Mouse (Mus musculus): Measurements from ENCODE around the gene Epb41l3. TPM values are rescaled to one million over a fixed set of nuclear protein-coding genes. Genes with fewer than 3 reads are reported as not detected.

Epb41l3 gene
- polyA plus RNA-seq, 1 experiment from 2014 or later, result 28.7 TPM

GRCm38 (mm10) chr17:69207562-69208312 lies 132.3 kb downstream of the Epb41l3 start:
- Histone ChIP-seq H3K36me3 (ENCODE audit: control insufficient read depth, insufficient read depth, low read length) (no peaks in the 10 kb centered on the region), H3K9ac (ENCODE audit: low read depth, low read length) (no peak overlapping the region), H3K4me2 (no peak overlapping the region), H3K4me3 (ENCODE audit: low read depth, low read length) (no peak overlapping the region), H3K9me3 (ENCODE audit: control insufficient read depth, low read length) (no peaks in the 10 kb centered on the region), H3K4me1 (replicated peaks; ENCODE audit: control insufficient read depth, insufficient read depth, low read length) (no peaks in the 10 kb centered on the region), H3K27me3 (replicated peaks; ENCODE audit: control insufficient read depth, insufficient read depth, low read length) (no peaks in the 10 kb centered on the region), H3K27ac (ENCODE audit: low read depth, low read length) (no peak overlapping the region)
- WGBS, result 72% methylated on average over 15 of the region's 15 CpGs
- DNase-seq (ENCODE audit: low spot score) (no peak), ATAC-seq (replicated peaks; ENCODE audit: low FRiP score) (no peak)

- H3K36me3 ChIP-seq (ENCODE audit: control insufficient read depth, insufficient read depth, low read length), result no peaks in the 10 kb centered on the region; the same call in 1 of the 2 replicates
- H3K4me1 ChIP-seq (replicated peaks; ENCODE audit: control insufficient read depth, insufficient read depth, low read length), result no peaks in the 10 kb centered on the region
- ATAC-seq (replicated peaks; ENCODE audit: low FRiP score), result no peak
- H3K9me3 ChIP-seq (ENCODE audit: control insufficient read depth, low read length), result no peaks in the 10 kb centered on the region
- no peak overlapping the region for H3K27ac ChIP-seq (ENCODE audit: low read depth, low read length)
- H3K4me2 ChIP-seq, result no peak overlapping the region
- no peaks in the 10 kb centered on the region for H3K27me3 ChIP-seq (replicated peaks; ENCODE audit: control insufficient read depth, insufficient read depth, low read length)
- no peak for DNase-seq (ENCODE audit: low spot score)
- no peak overlapping the region for H3K9ac ChIP-seq (ENCODE audit: low read depth, low read length)
- H3K4me3 ChIP-seq (ENCODE audit: low read depth, low read length), result no peak overlapping the region
Observed at GRCm38 (mm10) chr17:69211065-69211464, 135.6 kb downstream of the Epb41l3 start.

- H3K4me3 ChIP-seq (ENCODE audit: low read depth, low read length), result no peak overlapping the region
- H3K4me2 ChIP-seq, result no peak overlapping the region
- no peaks in the 10 kb centered on the region for H3K4me1 ChIP-seq (replicated peaks; ENCODE audit: control insufficient read depth, insufficient read depth, low read length)
- no peaks in the 10 kb centered on the region for H3K9me3 ChIP-seq (ENCODE audit: control insufficient read depth, low read length)
- no peak overlapping the region for H3K27ac ChIP-seq (ENCODE audit: low read depth, low read length)
- no peaks in the 10 kb centered on the region; the same call in 1 of the 2 replicates for H3K36me3 ChIP-seq (ENCODE audit: control insufficient read depth, insufficient read depth, low read length)
- ATAC-seq (replicated peaks; ENCODE audit: low FRiP score) (no peak), DNase-seq (ENCODE audit: low spot score) (no peak)
- H3K27me3 ChIP-seq (replicated peaks; ENCODE audit: control insufficient read depth, insufficient read depth, low read length), result no peaks in the 10 kb centered on the region
- no peak overlapping the region for H3K9ac ChIP-seq (ENCODE audit: low read depth, low read length)
- WGBS, result 88% methylated on average over 3 of the region's 3 CpGs
Observed at GRCm38 (mm10) chr17:69216120-69216519, 140.6 kb downstream of the Epb41l3 start.

GRCm38 (mm10) chr17:69220849-69221248 lies 145.4 kb downstream of the Epb41l3 start:
- Histone ChIP-seq H3K4me3 (ENCODE audit: low read depth, low read length) (no peak overlapping the region), H3K27me3 (replicated peaks; ENCODE audit: control insufficient read depth, insufficient read depth, low read length) (no peaks in the 10 kb centered on the region), H3K4me1 (replicated peaks; ENCODE audit: control insufficient read depth, insufficient read depth, low read length) (no peaks in the 10 kb centered on the region), H3K9me3 (ENCODE audit: control insufficient read depth, low read length) (no peaks in the 10 kb centered on the region), H3K27ac (ENCODE audit: low read depth, low read length) (no peak overlapping the region), H3K4me2 (no peak overlapping the region), H3K9ac (ENCODE audit: low read depth, low read length) (no peak overlapping the region), H3K36me3 (ENCODE audit: control insufficient read depth, insufficient read depth, low read length) (no peaks in the 10 kb centered on the region)
- ATAC-seq (replicated peaks; ENCODE audit: low FRiP score) (no peak), DNase-seq (ENCODE audit: low spot score) (no peak)
- 81% methylated on average over 7 of the region's 7 CpGs for WGBS

- Histone ChIP-seq H3K4me3 (ENCODE audit: low read depth, low read length) (no peak overlapping the region), H3K9me3 (ENCODE audit: control insufficient read depth, low read length) (no peaks in the 10 kb centered on the region), H3K36me3 (ENCODE audit: control insufficient read depth, insufficient read depth, low read length) (no peaks in the 10 kb centered on the region), H3K27ac (ENCODE audit: low read depth, low read length) (no peak overlapping the region), H3K4me2 (no peak overlapping the region), H3K9ac (ENCODE audit: low read depth, low read length) (no peak overlapping the region), H3K4me1 (replicated peaks; ENCODE audit: control insufficient read depth, insufficient read depth, low read length) (no peaks in the 10 kb centered on the region), H3K27me3 (replicated peaks; ENCODE audit: control insufficient read depth, insufficient read depth, low read length) (no peaks in the 10 kb centered on the region)
- DNase-seq (ENCODE audit: low spot score) (no peak), ATAC-seq (replicated peaks; ENCODE audit: low FRiP score) (no peak)
- 73% methylated on average over 6 of the region's 6 CpGs for WGBS
Observed at GRCm38 (mm10) chr17:69221377-69221776, 145.9 kb downstream of the Epb41l3 start.

- Histone ChIP-seq H3K9ac (ENCODE audit: low read depth, low read length) (no peak overlapping the region), H3K4me3 (ENCODE audit: low read depth, low read length) (no peak overlapping the region), H3K4me2 (no peak overlapping the region), H3K4me1 (replicated peaks; ENCODE audit: control insufficient read depth, insufficient read depth, low read length) (no peaks in the 10 kb centered on the region), H3K27me3 (replicated peaks; ENCODE audit: control insufficient read depth, insufficient read depth, low read length) (no peaks in the 10 kb centered on the region), H3K9me3 (ENCODE audit: control insufficient read depth, low read length) (no peaks in the 10 kb centered on the region), H3K27ac (ENCODE audit: low read depth, low read length) (no peak overlapping the region), H3K36me3 (ENCODE audit: control insufficient read depth, insufficient read depth, low read length) (no peaks in the 10 kb centered on the region)
- WGBS, result 36% methylated on average over 10 of the region's 10 CpGs
- ATAC-seq (replicated peaks; ENCODE audit: low FRiP score) (no peak), DNase-seq (ENCODE audit: low spot score) (no peak)
Observed at GRCm38 (mm10) chr17:69221966-69222692, 146.6 kb downstream of the Epb41l3 start.

- H3K4me1 ChIP-seq (replicated peaks; ENCODE audit: control insufficient read depth, insufficient read depth, low read length), result no peaks in the 10 kb centered on the region
- no peak overlapping the region for H3K27ac ChIP-seq (ENCODE audit: low read depth, low read length)
- no peaks in the 10 kb centered on the region for H3K9me3 ChIP-seq (ENCODE audit: control insufficient read depth, low read length)
- H3K4me3 ChIP-seq (ENCODE audit: low read depth, low read length), result no peak overlapping the region
- H3K27me3 ChIP-seq (replicated peaks; ENCODE audit: control insufficient read depth, insufficient read depth, low read length), result no peaks in the 10 kb centered on the region
- DNase-seq (ENCODE audit: low spot score) (no peak), ATAC-seq (replicated peaks; ENCODE audit: low FRiP score) (no peak)
- H3K36me3 ChIP-seq (ENCODE audit: control insufficient read depth, insufficient read depth, low read length), result no peaks in the 10 kb centered on the region
- no peak overlapping the region for H3K4me2 ChIP-seq
- WGBS, result 81% methylated on average over 7 of the region's 7 CpGs
- no peak overlapping the region for H3K9ac ChIP-seq (ENCODE audit: low read depth, low read length)
Observed at GRCm38 (mm10) chr17:69225996-69226395, 150.5 kb downstream of the Epb41l3 start.

- no peak overlapping the region for H3K4me3 ChIP-seq (ENCODE audit: low read depth, low read length)
- WGBS, result 64% methylated on average over 9 of the region's 9 CpGs
- H3K36me3 ChIP-seq (ENCODE audit: control insufficient read depth, insufficient read depth, low read length), result no peaks in the 10 kb centered on the region
- H3K27me3 ChIP-seq (replicated peaks; ENCODE audit: control insufficient read depth, insufficient read depth, low read length), result no peaks in the 10 kb centered on the region
- no peak overlapping the region for H3K9ac ChIP-seq (ENCODE audit: low read depth, low read length)
- DNase-seq (ENCODE audit: low spot score), result no peak
- H3K27ac ChIP-seq (ENCODE audit: low read depth, low read length), result no peak overlapping the region; the same call in 1 of the 2 replicates
- H3K9me3 ChIP-seq (ENCODE audit: control insufficient read depth, low read length), result no peaks in the 10 kb centered on the region
- no peaks in the 10 kb centered on the region for H3K4me1 ChIP-seq (replicated peaks; ENCODE audit: control insufficient read depth, insufficient read depth, low read length)
- no peak overlapping the region for H3K4me2 ChIP-seq
- no peak for ATAC-seq (replicated peaks; ENCODE audit: low FRiP score)
Observed at GRCm38 (mm10) chr17:69227426-69228014, 152.0 kb downstream of the Epb41l3 start.
